Mouse (Mus musculus) thymus, adult 18-20 months (tissue): ENCODE measurements around the gene Fuk.
"Not testable (repeated sequence)": the region's sequence is repeated elsewhere in the genome, so short reads cannot be mapped to it uniquely, and the experiment has no call there.

Source experiments
- DNase-seq, 2 experiments: peaks; one replicate each; pipeline ENCODE4 v3.0.0; 2022; ENCODE audit warnings: mixed read lengths in 2 of 2

The Fuk gene

GRCm38 (mm10) chr8:110919341-110920031 is 17.2 kb upstream of the Fuk start, which contains the start of gene St3gal2:
Gene St3gal2, plus strand, starts transcription at chr8:110919922.
- peak; percentile 81 to 91 for DNase-seq

GRCm38 (mm10) chr8:110918460-110918859 is 16.2 kb upstream of the Fuk start:
- no peak for DNase-seq

- DNase-seq: no peak
Measured at GRCm38 (mm10) chr8:110918027-110918426, 15.7 kb upstream of the Fuk start.

- no peak for DNase-seq
Measured at GRCm38 (mm10) chr8:110917415-110917814, 15.1 kb upstream of the Fuk start.

- no peak for DNase-seq
Measured at GRCm38 (mm10) chr8:110911576-110912570, 9.6 kb upstream of the Fuk start.

- not testable (repeated sequence) for DNase-seq
Measured at GRCm38 (mm10) chr8:110909850-110910249, 7.6 kb upstream of the Fuk start.

- no peak for DNase-seq
Measured at GRCm38 (mm10) chr8:110906682-110907081, 4.4 kb upstream of the Fuk start.

- no peak for DNase-seq
Measured at GRCm38 (mm10) chr8:110905404-110905803, 3.1 kb upstream of the Fuk start.

GRCm38 (mm10) chr8:110902579-110902965 is 284 bp upstream of the Fuk start:
- DNase-seq: no peak

GRCm38 (mm10) chr8:110901056-110901455 is 1.2 kb downstream of the Fuk start:
- no peak for DNase-seq

- DNase-seq: no peak
Measured at GRCm38 (mm10) chr8:110897495-110897894, 4.8 kb downstream of the Fuk start.

- no peak for DNase-seq
Measured at GRCm38 (mm10) chr8:110895812-110896211, 6.5 kb downstream of the Fuk start.

- no peak for DNase-seq
Measured at GRCm38 (mm10) chr8:110895254-110895653, 7.0 kb downstream of the Fuk start.

- DNase-seq: no peak
Measured at GRCm38 (mm10) chr8:110894851-110895250, 7.4 kb downstream of the Fuk start.

GRCm38 (mm10) chr8:110892913-110893312 is 9.4 kb downstream of the Fuk start:
- DNase-seq: no peak

GRCm38 (mm10) chr8:110892040-110892439 is 10.2 kb downstream of the Fuk start:
- DNase-seq: no peak

- no peak for DNase-seq
Measured at GRCm38 (mm10) chr8:110889904-110890470, 12.3 kb downstream of the Fuk start.

GRCm38 (mm10) chr8:110888860-110889259 is 13.4 kb downstream of the Fuk start:
- no peak for DNase-seq

- no peak for DNase-seq
Measured at GRCm38 (mm10) chr8:110888441-110888840, 13.8 kb downstream of the Fuk start.

- no peak for DNase-seq
Measured at GRCm38 (mm10) chr8:110887551-110887950, 14.7 kb downstream of the Fuk start.

GRCm38 (mm10) chr8:110886634-110887033 is 15.7 kb downstream of the Fuk start:
- no peak for DNase-seq

GRCm38 (mm10) chr8:110883824-110884223 is 18.5 kb downstream of the Fuk start:
- no peak for DNase-seq

- DNase-seq: no peak
Measured at GRCm38 (mm10) chr8:110881741-110882310, 20.5 kb downstream of the Fuk start.
